Mouse (Mus musculus): ENCODE results near the gene Macrod2. TPM values are rescaled to one million over a fixed set of nuclear protein-coding genes. Genes with fewer than 3 reads are reported as not detected.
A peak's percentile ranks its signal among the peaks of the same experiment; 100 is the strongest.

Gene Macrod2
- total and polyA plus RNA-seq, 2 experiments from 2014 or later: 37.3 to 67.2 TPM

GRCm38 (mm10) chr2:141879711-141880110, 1484.6 kb downstream of the Macrod2 start:
- no peak overlapping the region for H3K9ac ChIP-seq (replicated peaks; ENCODE audit: low read length, poor library complexity, severe bottlenecking)
- TF ChIP-seq CTCF (IDR thresholded peaks at IDR 0.05): no peak
- no peak overlapping the region for H3K27ac ChIP-seq (ENCODE audit: low read depth, low read length)
- no peak overlapping the region for H3K4me2 ChIP-seq (ENCODE audit: low read depth, low read length, poor library complexity, severe bottlenecking)
- DNase-seq (ENCODE audit: low spot score): no peak
- H3K9me3 ChIP-seq (ENCODE audit: low read length): no peaks in the 10 kb centered on the region
- H3K27me3 ChIP-seq (ENCODE audit: insufficient read depth, low read length): no peaks in the 10 kb centered on the region
- no peak for ATAC-seq (ENCODE audit: low FRiP score)
- no peak overlapping the region for H3K4me3 ChIP-seq (ENCODE audit: low read depth, low read length)
- WGBS: 48% methylated on average over 9 of the region's 9 CpGs
- no peaks in the 10 kb centered on the region for H3K36me3 ChIP-seq (ENCODE audit: insufficient read depth, low read length)
- H3K4me1 ChIP-seq (ENCODE audit: insufficient read depth, low read length): 0 out of 2 replicates have a peak, but pooled peaks cover 3% of the 10 kb centered on the region

- Histone ChIP-seq H3K27me3 (ENCODE audit: insufficient read depth, low read length) (no peaks in the 10 kb centered on the region), H3K27ac (ENCODE audit: low read depth, low read length) (no peak overlapping the region), H3K4me1 (ENCODE audit: insufficient read depth, low read length) (no peaks in the 10 kb centered on the region), H3K4me2 (ENCODE audit: low read depth, low read length, poor library complexity, severe bottlenecking) (no peak overlapping the region), H3K9me3 (ENCODE audit: low read length) (no peaks in the 10 kb centered on the region), H3K9ac (replicated peaks; ENCODE audit: low read length, poor library complexity, severe bottlenecking) (no peak overlapping the region), H3K36me3 (ENCODE audit: insufficient read depth, low read length) (no peaks in the 10 kb centered on the region), H3K4me3 (ENCODE audit: low read depth, low read length) (no peak overlapping the region)
- no peak for ATAC-seq (ENCODE audit: low FRiP score)
- DNase-seq (ENCODE audit: low spot score): no peak
- 67% methylated on average over 11 of the region's 11 CpGs for WGBS
- no peak for TF ChIP-seq CTCF (IDR thresholded peaks at IDR 0.05)
Measured at GRCm38 (mm10) chr2:141886694-141887474, 1491.8 kb downstream of the Macrod2 start.

GRCm38 (mm10) chr2:141889497-141889896, 1494.4 kb downstream of the Macrod2 start:
- Histone ChIP-seq H3K4me1 (ENCODE audit: insufficient read depth, low read length) (no peaks in the 10 kb centered on the region), H3K36me3 (ENCODE audit: insufficient read depth, low read length) (no peaks in the 10 kb centered on the region), H3K27ac (ENCODE audit: low read depth, low read length) (no peak overlapping the region), H3K4me3 (ENCODE audit: low read depth, low read length) (no peak overlapping the region), H3K9me3 (ENCODE audit: low read length) (no peaks in the 10 kb centered on the region), H3K4me2 (ENCODE audit: low read depth, low read length, poor library complexity, severe bottlenecking) (no peak overlapping the region), H3K9ac (replicated peaks; ENCODE audit: low read length, poor library complexity, severe bottlenecking) (no peak overlapping the region), H3K27me3 (ENCODE audit: insufficient read depth, low read length) (no peaks in the 10 kb centered on the region)
- no peak for DNase-seq (ENCODE audit: low spot score)
- 81% methylated on average over 2 of the region's 2 CpGs for WGBS
- TF ChIP-seq CTCF (IDR thresholded peaks at IDR 0.05): no peak
- ATAC-seq (ENCODE audit: low FRiP score): no peak

- Histone ChIP-seq H3K36me3 (ENCODE audit: insufficient read depth, low read length) (no peaks in the 10 kb centered on the region), H3K27ac (ENCODE audit: low read depth, low read length) (no peak overlapping the region), H3K9me3 (ENCODE audit: low read length) (no peaks in the 10 kb centered on the region), H3K9ac (replicated peaks; ENCODE audit: low read length, poor library complexity, severe bottlenecking) (no peak overlapping the region), H3K4me3 (ENCODE audit: low read depth, low read length) (no peak overlapping the region), H3K4me2 (ENCODE audit: low read depth, low read length, poor library complexity, severe bottlenecking) (no peak overlapping the region), H3K4me1 (ENCODE audit: insufficient read depth, low read length) (no peaks in the 10 kb centered on the region), H3K27me3 (ENCODE audit: insufficient read depth, low read length) (no peaks in the 10 kb centered on the region)
- TF ChIP-seq CTCF (IDR thresholded peaks at IDR 0.05): no peak
- DNase-seq (ENCODE audit: low spot score) (no peak), ATAC-seq (ENCODE audit: low FRiP score) (no peak)
Measured at GRCm38 (mm10) chr2:141897951-141898350, 1502.8 kb downstream of the Macrod2 start.

- ATAC-seq (ENCODE audit: low FRiP score) (no peak), DNase-seq (ENCODE audit: low spot score) (no peak)
- H3K4me2 ChIP-seq (ENCODE audit: low read depth, low read length, poor library complexity, severe bottlenecking): no peak overlapping the region
- no peak for TF ChIP-seq CTCF (IDR thresholded peaks at IDR 0.05)
- no peaks in the 10 kb centered on the region for H3K4me1 ChIP-seq (ENCODE audit: insufficient read depth, low read length)
- no peak overlapping the region for H3K27ac ChIP-seq (ENCODE audit: low read depth, low read length)
- no peaks in the 10 kb centered on the region for H3K27me3 ChIP-seq (ENCODE audit: insufficient read depth, low read length)
- no peaks in the 10 kb centered on the region for H3K9me3 ChIP-seq (ENCODE audit: low read length)
- H3K36me3 ChIP-seq (ENCODE audit: insufficient read depth, low read length): no peaks in the 10 kb centered on the region
- H3K4me3 ChIP-seq (ENCODE audit: low read depth, low read length): no peak overlapping the region
- H3K9ac ChIP-seq (replicated peaks; ENCODE audit: low read length, poor library complexity, severe bottlenecking): no peak overlapping the region
- 74% methylated on average over 6 of the region's 6 CpGs for WGBS
Measured at GRCm38 (mm10) chr2:141911831-141912447, 1516.8 kb downstream of the Macrod2 start.

- Histone ChIP-seq H3K9me3 (ENCODE audit: low read length) (no peaks in the 10 kb centered on the region), H3K27me3 (ENCODE audit: insufficient read depth, low read length) (no peaks in the 10 kb centered on the region), H3K9ac (replicated peaks; ENCODE audit: low read length, poor library complexity, severe bottlenecking) (no peak overlapping the region), H3K4me2 (ENCODE audit: low read depth, low read length, poor library complexity, severe bottlenecking) (no peak overlapping the region), H3K4me3 (ENCODE audit: low read depth, low read length) (no peak overlapping the region), H3K27ac (ENCODE audit: low read depth, low read length) (no peak overlapping the region), H3K36me3 (ENCODE audit: insufficient read depth, low read length) (no peaks in the 10 kb centered on the region), H3K4me1 (ENCODE audit: insufficient read depth, low read length) (no peaks in the 10 kb centered on the region)
- no peak for TF ChIP-seq CTCF (IDR thresholded peaks at IDR 0.05)
- WGBS: 31% methylated on average over 3 of the region's 3 CpGs
- DNase-seq (ENCODE audit: low spot score) (peak; percentile 38), ATAC-seq (ENCODE audit: low FRiP score) (no peak)
Measured at GRCm38 (mm10) chr2:141913486-141913885, 1518.4 kb downstream of the Macrod2 start.

Data from midbrain, postnatal 0 days (tissue).